Mouse (Mus musculus) neutrophil, adult 65 days (primary cell): ENCODE measurements around the gene G2e3. TPM values are rescaled to one million over a fixed set of nuclear protein-coding genes. Genes with fewer than 3 reads are reported as not detected.

Source experiments
- total RNA-seq: library from RNA; stranded (reverse); gene quantifications from 2 replicates; pipeline ENCODE4 v1.2.4, GENCODE M21; 2023

G2e3 gene
- total RNA-seq, result 16.1 and 21.1 TPM in 2 replicates

DNA sequence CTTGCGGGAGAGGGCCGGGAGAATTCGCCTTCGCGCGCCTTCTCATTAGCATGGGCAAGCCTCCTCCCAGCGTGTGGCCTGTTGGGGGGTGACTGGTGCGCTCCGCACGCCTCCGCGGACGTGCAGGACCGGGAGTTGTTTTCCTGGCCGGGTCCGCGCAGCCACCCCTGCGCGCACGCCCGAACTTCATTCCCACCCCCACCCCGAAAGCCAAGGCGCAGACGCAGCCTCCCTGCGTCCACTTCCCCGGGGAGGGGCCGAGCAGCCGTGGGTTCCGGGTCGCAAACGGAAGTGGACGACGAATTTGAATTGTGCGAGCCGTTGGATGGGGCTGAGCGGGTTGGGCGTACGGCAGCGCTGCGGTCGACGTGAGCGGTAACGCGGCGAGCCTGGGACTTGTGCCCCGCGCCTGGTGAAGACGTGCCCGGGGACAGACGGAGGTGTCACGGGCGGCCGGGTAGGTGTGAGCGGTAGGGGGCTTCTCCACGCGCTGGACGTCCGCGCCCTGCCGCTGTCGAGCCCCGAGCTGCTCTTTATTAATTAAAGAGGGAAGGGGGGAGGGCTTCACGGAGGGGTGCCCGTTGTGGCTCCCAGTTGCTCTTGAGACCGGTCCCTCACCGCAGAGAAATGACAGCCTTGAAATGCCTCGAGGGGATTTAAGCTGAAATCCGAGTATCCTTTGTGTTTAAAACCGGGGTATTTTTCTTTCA lies at the start of gene G2e3:
G2e3 (plus strand) TSS at position 74 of the 710 bp plus-strand sequence.

GRCm38 (mm10) chr12:51377003-51377887 lies 29.4 kb downstream of the G2e3 start, which contains the start of gene Scfd1:
Scfd1 (plus strand) TSS chr12:51377510.

Other genes starting within 250 kb of the G2e3 start
- gene Scfd1, start 29.4 kb downstream of the G2e3 start, total RNA-seq, result 33.2 and 39.1 TPM in 2 replicates
- gene Coch, start 245.3 kb downstream of the G2e3 start, total RNA-seq, result not detected in 2 replicates